Mouse (Mus musculus) lung, adult 2 months (tissue): ENCODE measurements around the gene Gm29609.

Source experiments
- CTCF ChIP-seq: fragments of 200-500 bp; IDR thresholded peaks from 2 replicates; pipeline ENCODE4 v1.5.1; 2011; ENCODE audit warnings: mild to moderate bottlenecking, low read length, control low read depth; ENCODE audit not compliant: insufficient read depth
- POLR2A ChIP-seq: fragments of 200-500 bp; IDR thresholded peaks from 2 replicates; pipeline ENCODE4 v1.6.1; 2011; ENCODE audit warnings: low read depth, mild to moderate bottlenecking, control low read depth, low read length, borderline replicate concordance; ENCODE audit errors: extremely low read depth

DNA sequence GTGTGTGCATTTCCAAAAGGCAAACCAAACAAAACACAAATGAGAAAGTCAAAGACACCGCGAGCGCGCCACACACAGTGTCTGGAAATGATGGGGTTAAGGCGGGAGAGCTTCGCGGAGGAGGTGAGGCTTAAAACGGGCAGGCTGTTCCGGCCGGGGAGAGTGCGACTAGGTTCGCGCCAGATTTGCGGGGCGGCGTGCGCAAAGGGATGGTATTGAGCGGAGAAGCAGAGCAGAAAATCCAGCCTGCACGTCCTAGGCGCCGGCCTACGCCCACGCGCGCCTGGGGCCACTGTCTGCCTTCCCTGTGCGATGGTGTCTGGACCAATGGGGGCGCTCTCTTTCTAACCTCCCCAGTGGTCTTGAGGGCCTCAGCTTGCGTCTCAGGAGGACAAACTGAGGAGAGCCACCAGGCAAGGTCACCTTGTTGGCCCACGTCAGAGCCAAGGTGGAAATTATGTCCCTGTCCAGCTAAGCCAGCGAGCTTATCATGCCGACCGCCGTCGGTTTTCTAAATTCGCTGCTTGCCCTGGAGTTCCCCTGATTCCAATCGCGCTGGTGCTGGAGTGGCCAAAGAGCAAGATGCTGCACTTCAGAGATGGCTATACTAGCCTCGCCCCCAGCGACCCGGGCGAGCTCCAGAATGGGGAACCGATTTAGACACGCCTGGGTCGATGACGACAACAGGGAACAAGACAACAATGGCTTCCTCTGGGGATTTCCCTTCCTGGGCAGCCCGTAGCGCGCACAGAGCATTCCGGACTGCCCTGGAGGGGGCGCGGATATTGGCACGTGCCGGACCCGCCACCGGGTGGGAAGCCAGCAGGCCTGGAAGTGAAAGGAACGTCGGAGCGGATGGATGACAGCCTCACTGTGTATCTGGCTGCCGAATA is 84.7 kb downstream of the Gm29609 start:
- no peak for TF ChIP-seq CTCF
- TF ChIP-seq POLR2A, result no peak
